Mouse (Mus musculus): ENCODE measurements at regions not wholly inside any gene's neighbourhood (a gene's known extent, or its start where the extent isn't known, plus 50 kb on each side); places are given as distances from the start of the nearest gene placed in this dataset.

DNA sequence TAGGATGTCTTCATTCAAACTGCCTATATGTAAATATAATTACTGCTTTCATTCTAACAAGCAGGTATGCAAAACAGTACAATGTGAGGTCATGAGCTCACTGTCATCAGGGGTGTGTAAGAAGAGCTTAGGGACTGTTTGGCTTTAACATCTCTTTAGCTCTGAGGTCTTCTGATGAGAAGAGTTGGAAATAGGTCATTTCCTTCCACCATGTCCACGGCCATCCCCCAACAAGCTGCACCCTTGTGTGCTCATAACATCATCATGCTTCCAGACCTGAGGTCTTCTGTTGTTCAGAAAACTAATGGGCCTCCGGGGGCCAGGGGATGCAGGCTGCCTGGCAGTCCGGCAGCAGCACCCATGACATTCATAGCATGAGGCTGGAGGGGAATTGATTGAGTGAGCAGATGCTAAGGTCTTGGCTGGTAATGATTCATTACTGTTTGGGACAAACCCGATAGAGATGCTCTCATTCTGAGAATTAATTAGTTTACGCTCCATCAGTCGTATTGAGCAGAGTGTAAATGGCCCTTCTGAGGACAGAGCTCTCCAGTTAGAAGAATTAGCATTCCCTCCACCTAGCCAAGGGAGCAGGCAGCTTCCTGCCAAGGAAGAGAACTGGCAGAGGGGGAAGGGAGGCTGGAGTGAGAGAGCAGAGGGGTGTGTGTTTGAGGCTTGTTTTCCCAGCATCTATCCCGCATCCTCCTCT lies 64.0 kb downstream of the Rps24 start:
- no peak for TF ChIP-seq CTCF (IDR thresholded peaks at IDR 0.05; ENCODE audit: low read depth)
- no peak for TF ChIP-seq EP300 (optimal IDR thresholded peaks at IDR 0.05)

Data from stomach, postnatal 0 days (tissue).